Mouse (Mus musculus) cerebral cortex, adult 2 months (tissue): ENCODE results near the gene Prelp.

ENCODE experiments used
- WGBS: fragments of 180-500 bp; shearing (Covaris S2); methylation state at CpG from one replicate; pipeline ENCODE4 v1.1.7; 2018; 5-methylcytosine and 5-hydroxymethylcytosine counted together

Prelp gene

DNA sequence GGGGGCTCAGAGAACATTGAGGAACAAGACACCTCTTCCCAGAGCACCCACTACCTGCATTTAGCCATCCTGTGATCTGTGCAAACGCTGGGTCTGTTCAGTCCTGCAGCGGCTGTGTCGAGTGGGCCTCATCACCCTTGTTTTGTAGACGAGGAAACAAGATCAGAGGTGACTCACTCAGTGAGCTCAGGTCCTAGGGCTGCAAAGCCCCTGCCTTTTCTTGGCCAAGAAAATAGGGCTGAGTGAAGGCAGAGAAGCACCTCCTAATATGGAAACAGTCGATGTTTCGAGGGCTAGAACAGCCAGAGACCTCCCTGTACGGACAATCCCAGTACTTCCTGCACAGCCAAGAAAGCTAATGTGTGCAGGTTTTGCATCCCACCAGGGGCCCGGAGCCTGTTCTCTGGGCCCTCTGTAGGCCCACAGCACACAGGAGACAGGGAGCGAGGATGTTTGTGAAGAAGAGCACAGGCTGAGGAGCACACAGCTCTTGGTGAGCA is 22.1 kb downstream of the Prelp start:
- 80% methylated on average over 9 of the region's 9 CpGs for WGBS

DNA sequence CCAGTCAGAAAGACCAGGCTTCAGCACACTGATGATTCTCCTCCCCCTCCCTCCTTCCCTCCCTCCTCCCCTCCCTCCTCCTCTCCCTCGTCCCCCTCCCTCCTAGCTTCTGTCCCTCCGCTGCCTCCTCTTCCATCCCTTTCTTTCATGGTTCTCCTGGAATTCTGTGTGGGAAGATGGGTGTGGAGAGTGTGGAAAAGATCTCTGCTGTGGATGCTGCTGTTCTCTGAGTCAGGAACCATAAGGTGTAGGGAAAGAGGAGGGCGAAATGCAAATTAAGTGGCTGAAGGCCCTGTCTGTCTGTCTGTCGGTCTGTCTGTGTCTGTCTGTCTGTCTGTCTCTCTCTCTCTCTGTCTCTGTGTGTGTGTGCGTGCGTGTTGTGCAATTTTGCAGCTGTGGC is 23.9 kb downstream of the Prelp start:
- 46% methylated on average over 6 of the region's 6 CpGs for WGBS

DNA sequence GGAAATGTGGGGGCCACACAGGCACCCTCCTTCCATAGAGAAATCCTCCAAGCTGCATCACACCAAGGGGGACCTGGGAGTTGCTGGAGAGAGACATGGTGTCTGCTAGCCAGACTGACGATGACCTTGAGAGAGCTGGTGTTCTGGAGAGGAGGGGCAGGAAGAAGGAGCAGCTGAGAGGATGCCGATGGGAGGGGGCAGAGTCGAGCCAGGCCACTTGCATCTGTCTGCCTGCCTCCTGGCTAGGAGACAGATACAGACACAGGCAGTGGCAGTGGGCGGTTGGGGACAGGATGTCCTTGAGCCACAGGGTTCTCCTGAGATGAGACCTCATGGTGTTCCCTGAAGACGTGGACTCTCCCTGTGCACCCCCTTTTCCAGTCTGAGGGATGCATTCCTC is 29.7 kb downstream of the Prelp start:
- WGBS, result 47% methylated on average over 5 of the region's 5 CpGs

DNA sequence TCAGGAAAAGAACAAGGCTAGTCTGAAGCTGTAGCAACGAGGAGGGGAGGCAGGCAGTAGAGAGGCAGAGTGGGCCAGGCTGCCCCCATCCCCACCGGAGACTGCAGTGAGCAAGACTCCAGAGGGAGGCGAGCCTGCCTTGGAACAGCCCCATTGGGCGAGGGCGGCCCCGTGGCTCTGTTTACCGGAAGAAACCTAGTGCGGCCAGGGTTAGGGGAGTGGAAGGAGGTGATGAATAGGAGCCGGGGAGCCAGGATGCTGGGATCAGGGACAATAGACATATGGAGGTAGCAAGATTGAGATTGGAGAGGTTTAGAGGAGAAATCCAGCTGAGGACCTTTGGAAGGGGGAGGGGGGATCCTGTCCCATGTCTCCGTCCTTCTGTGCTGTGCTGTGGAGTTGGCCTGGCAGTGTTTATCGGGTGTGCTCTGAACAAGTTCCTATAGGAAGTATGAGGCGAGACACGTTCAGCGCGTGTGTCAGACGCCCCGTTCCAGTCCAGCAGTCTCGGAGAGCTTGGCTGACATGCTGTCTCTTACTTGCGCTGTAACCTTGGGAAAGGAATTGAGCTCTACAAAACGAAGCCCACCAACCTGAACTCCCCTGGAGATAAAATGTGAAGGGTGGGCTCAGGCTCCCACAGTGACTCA is 31.1 kb downstream of the Prelp start:
- WGBS, result 30% methylated on average over 20 of the region's 20 CpGs

DNA sequence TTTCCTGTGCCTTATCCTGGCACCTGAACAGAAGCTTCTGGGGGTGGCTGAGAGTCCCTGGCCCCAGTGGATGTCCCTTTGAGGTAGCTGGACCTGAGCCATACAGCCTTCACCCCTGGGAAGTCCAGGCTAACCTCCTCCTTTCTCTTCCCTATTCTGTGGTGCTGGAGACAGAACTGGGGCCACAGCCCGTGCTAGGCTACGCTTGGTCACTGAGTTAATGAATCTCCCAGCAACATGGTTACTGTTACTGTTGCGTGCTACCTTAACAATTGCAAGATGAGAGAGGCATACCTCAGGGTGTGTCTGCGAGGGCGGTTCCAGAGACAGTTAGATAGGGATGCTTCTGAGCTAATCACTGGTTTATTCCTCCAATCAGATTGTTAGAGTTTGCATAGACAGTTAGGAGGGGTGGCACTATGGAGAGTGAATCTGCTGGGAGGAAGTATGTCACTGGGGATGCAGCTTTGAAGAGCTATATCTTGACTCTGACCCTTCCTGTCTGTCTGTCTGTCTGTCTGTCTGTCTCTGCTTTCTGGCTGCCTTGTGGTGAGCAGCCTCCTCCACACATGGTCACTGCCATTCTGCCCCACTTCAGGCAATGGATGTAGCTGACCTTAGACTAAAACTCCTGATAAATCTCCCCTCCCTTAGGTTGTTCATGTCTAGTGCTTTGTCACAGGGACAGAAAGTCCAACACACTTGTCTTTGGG is 33.5 kb downstream of the Prelp start:
- WGBS, result 86% methylated on average over 5 of the region's 5 CpGs

DNA sequence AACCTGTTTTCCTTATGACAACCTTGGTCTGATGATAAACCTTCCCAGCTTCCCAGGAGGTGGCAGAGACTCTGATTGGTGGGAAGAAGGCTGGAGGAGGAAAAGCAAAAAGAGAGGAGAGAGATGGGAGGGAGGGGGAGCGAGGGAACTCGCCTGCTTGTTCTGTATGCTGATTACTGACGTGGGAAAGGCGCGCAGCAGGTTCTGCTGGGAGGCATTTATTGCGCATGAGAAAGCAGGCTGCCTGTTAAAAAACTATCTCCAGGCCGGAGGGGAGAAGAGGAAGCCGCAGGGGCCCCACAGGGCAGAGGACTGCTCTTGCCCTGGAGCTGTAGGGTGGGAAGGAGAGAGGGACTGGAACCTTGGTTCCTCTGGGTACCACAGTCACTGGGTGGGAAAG is 34.2 kb downstream of the Prelp start:
- WGBS, result 16% methylated on average over 8 of the region's 8 CpGs

DNA sequence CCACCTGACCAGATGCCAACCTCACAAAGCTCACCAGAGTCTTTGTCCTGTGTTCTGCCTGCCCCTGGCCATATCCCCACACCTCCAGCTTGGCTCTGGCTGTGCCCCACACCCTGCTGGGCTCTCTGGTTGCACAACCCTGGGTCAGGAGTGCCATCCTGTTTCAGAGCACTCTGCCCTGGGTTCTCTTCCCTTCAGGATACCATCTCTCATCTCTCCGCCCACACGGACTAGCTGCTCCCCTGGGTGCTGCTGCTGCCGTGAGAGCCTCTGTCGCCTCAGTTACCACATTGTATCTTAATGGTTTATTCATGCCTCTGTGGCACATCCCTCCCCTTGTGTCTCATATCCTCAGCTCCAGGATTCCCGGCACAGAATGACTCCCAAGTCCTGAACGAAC is 34.8 kb downstream of the Prelp start:
- WGBS, result 31% methylated on average over 6 of the region's 6 CpGs

DNA sequence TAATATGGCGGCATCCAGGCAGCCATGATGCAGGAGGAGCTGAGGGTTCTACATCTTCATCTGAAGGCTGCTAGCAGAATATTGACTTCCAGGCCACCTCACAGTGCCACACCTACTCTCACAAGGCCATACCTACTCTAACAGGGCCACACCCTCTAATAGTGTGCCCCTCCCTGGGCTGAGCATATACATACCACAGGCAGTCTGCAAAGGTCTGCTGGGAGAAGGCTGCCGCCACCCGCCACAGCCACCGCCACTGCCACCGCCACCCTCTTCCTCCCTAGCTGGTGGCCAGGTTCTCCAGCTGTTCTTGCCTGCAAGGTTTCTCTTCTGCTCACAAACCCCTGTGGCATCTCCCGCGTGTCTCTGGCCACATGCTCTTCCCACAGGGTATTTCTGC is 35.4 kb downstream of the Prelp start:
- WGBS, result 95% methylated on average over 7 of the region's 7 CpGs

DNA sequence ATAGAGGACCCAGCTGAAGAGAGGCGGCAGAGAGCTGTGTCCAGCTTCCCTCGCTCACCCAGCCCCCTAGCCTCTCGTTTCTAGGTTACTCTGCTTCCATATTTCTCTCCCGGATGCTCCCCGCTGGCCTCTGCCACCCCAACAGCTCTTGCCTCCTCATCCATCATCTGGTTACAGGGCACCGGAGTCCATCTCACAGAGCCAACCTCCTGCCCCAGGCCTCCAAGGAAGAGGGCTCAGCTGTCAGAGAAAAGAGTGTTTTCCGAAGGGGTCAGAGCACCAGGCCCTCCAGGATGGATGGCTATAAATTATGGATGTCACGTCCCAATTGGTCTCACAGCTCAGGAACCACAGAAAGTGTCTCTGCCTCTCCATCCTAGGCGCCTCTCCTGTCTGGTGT is 36.5 kb downstream of the Prelp start:
- 93% methylated on average over 9 of the region's 9 CpGs for WGBS

DNA sequence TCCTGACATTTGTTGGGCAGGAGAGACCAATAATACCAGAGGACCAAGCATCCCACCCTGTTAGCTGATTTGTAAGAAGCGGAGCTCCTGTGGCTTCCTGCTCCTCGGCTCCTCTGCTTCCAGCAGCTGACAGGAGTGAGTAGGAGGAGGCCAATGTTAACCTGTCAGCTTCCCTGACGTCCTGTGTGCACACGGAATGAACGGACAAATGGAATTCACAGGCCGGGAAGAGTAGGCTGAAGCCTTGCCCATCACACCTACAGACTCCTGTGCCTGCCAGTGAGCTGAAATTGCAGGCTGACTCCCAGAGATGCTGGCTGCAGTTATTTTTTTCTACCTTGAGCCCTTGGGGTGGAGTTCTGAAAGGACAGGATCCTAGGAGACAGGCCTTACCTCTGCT is 37.1 kb downstream of the Prelp start:
- WGBS, result 65% methylated on average over 6 of the region's 6 CpGs

DNA sequence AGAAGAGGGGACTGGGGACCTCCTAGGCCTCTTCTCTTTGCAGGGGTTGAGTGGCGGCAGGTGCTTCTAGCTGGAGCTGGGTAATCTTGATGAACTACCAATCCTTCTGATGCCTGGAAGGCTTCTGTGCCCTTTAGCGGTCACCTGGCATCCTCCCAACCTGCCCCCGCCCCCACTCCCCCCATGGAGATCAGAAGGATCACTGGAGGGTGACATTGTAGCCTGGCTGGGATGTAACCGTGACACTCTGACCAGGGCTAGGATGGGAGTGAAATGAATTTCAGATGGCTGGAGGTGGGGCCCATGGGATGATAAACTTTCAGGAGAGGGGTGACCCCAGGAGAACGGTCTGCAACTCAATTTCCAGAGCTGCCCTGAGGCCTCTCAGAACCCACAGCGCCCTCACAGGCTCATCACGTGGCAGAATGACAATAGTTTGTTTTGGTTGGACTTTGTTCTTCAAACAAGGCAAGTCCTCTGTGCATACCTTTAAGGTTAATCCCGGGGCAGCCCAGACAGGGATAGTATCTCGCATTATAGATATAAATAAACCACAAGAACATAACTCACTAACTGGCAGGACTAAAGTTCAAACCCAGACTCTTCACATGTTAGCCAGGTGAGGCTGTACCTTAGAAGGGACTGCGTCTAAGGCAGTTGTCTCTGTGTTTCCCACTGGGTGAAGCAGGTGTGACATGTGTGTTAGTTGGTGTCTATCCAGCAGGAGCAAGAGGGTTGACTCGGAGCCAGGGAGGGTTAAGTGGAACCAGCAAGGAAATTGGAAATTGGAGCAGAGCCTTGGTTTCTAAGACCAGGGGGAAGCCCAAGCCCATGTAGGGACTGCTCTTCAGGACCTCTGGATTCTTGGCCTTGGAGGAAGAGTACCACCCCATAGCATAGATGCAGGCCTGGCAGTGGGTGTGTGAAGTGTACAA is 38.7 kb downstream of the Prelp start:
- 75% methylated on average over 11 of the region's 11 CpGs for WGBS

DNA sequence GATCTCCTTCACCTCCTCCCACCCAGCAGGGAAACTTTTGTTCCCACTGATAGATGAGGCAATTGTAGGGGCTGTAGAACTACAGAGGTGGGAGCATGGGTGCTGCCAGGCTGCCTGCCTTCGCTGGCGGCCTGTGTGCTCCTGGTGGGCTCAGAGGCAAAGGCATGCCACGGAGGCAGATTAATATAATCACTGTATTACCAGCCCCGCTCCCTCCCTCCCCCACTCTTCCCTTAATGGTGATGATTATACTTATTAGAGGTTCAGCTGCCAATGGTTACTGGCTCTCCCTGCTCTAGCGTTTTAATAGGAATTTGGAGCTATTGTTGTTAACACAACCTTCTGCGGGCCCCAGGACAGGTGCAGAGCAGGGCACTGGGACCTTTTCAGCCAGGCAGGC is 39.4 kb downstream of the Prelp start:
- WGBS, result 85% methylated on average over 6 of the region's 6 CpGs

DNA sequence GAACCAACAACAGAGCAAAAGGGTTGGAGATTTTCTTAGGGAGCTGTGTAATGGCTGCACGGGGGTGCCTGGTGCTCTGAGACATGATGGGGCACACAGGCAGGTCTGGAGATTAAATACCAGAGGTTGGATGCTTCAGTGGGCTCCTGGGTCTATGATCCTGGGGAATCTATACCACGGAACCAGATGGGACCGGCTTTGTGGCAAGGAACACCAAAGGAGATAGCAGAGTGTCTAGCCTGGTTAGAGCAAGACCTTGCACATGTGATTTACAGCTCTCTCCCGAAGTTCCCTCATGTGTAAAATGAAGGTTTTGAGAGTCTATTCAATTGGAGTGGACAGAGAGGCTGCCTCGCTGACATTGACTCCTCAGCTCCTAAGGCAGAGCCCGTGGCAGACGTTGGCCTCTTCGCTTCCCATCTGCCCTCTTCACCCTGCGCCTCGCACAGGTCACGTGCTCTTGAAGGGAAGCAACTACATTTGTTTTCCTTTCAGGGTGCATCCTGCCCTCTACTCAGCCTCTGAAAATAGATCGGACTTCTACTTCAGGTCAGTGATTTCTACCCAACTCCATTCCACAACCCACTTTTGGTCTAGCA is 42.3 kb downstream of the Prelp start:
- WGBS, result 83% methylated on average over 12 of the region's 12 CpGs

DNA sequence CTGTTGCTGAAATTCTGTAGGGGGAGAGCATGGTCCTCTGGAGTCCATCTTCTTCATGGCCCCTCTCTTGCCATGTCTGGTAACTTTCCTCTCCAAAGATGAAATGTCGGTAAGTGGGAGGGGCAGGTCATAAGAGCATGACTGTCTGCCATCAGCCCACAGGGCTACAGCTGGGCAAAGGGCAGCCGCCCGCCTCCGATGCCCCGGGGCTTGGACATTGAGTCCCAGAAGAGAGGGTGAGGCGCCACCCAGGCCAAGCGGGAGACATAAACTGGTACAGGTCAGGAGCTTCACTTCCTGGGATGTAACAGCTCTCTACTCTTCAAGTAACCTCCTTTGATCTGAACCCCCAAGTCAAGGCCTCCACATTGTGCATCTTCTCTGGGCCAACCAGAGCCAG is 44.3 kb downstream of the Prelp start:
- WGBS, result 96% methylated on average over 7 of the region's 7 CpGs

DNA sequence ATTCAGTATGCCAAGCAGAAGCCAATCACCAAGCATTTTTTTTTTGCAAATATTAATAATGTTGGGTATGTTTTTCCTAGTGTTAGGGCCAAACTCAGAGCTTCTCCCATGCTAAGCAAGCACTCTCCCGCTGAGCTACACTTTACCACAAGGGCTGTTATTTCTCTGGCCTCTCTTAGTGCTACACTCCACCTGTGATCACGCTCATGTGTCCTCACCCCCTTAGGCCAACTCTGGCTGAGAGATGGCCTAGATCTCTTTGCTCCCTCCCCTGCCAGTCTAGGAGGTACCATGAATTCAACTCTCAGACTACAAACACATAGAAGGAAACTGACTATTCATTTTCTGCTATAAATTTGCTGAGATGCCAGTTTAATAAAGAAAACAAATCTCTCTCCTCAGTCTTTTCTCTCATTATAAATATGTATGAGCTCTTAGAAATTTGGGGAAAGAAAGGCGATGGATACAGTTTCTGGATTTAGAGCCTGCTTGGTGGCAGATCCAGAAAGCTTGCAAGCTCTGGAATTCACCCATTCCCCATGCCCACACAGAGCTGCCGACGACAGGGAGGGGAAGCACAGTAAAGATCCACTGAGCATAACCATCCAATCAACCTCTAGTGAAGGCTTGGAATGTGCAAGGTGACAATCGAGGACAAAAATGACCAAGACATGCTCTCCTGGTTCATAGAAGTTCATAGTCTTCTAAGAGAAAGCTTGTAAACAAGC is 48.0 kb downstream of the Prelp start:
- 49% methylated on average over 6 of the region's 6 CpGs for WGBS

DNA sequence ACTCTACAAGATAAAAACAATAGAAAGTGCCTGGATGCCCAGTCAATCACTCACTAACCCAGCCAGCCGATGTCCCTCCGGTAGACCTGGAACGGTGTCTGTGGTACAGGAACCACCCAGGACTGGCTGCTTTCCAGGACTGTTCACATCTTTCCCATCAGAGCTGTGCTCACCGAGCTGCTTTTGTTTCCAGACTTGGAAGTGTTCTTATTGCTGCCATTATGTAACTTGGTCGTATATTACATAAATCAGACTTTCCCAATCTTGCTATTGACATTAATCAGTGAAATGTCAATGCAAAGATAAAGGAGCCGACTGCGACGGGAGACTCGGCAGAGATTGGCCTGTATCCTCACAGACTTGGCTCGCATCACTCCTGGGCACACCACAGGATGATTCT is 50.0 kb downstream of the Prelp start:
- WGBS, result 50% methylated on average over 10 of the region's 10 CpGs

DNA sequence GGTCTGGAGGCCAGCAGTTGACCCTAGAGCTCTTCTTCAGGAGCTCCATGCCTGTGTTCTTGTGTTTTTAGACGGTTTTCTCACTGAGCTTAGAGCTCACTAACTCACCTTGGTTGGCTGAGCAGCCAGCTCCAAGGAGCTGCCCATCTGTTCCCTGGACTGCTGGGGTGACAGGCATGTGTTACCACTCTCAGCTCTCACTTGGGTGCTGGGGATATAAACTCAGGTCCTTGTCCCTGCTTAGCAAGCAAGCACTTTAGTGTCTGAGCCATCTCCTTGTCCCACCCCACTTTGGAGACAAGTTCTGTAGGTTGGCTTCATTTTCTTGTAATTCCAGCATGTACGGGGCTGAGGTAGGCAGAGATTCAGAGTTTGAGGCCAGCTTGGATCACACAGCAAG is 52.0 kb downstream of the Prelp start:
- WGBS, result 76% methylated on average over 2 of the region's 2 CpGs

DNA sequence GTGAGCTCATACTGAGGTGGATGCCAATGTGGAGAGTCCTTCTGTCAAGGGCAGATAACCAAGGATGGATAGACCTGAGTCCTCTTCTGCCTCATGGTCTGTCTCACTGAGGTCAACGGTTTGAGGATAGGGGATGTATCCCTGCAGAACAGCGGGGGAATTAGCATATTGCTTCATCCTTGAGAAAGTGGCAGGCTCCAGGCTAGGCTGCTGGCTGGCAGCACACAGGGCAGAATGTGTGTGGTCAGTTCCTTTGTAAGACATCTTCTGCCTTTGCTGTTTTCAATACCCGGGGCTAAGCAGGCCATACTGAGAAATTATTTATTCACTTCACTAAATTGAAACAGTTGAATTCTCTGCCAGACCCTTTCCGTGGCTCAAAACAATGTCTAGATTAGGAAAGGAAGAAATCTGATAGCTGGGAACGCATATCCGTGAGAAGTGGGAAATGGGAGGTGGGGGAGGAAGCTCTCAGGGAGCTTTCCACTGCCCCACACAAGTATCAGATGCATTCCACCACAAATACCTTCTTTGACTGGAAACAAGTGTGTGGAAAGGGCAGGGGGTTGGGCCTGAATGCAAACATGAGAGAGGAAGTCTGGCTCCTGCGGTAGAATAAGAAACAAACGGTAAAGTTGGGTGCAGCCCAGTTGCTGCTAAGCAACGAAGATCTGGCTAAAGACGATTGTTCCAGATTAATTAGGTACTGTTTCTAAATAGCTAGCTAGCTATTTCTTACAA is 57.8 kb downstream of the Prelp start:
- WGBS, result 15% methylated on average over 10 of the region's 10 CpGs

DNA sequence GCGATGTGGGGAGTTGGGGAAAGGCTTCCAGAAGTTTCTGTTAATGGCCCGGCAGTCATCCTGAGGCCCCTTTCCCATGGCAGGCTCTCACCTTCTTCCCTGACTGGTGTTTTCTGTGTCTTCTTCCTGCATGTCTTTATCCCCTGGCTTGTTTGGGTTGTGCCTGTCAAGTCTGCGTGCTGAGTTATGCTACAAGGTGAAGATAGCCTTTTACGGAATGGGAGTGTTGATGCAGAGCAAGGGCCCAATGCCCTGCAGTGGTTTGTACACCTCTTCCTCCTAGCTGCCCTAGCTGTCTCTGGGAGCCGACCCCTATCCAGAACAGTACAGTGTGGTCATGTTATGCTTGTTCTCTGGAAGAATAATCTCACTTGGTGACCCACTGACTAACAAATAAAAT is 60.2 kb downstream of the Prelp start:
- 72% methylated on average over 5 of the region's 5 CpGs for WGBS
